In the genomic region with DNA sequence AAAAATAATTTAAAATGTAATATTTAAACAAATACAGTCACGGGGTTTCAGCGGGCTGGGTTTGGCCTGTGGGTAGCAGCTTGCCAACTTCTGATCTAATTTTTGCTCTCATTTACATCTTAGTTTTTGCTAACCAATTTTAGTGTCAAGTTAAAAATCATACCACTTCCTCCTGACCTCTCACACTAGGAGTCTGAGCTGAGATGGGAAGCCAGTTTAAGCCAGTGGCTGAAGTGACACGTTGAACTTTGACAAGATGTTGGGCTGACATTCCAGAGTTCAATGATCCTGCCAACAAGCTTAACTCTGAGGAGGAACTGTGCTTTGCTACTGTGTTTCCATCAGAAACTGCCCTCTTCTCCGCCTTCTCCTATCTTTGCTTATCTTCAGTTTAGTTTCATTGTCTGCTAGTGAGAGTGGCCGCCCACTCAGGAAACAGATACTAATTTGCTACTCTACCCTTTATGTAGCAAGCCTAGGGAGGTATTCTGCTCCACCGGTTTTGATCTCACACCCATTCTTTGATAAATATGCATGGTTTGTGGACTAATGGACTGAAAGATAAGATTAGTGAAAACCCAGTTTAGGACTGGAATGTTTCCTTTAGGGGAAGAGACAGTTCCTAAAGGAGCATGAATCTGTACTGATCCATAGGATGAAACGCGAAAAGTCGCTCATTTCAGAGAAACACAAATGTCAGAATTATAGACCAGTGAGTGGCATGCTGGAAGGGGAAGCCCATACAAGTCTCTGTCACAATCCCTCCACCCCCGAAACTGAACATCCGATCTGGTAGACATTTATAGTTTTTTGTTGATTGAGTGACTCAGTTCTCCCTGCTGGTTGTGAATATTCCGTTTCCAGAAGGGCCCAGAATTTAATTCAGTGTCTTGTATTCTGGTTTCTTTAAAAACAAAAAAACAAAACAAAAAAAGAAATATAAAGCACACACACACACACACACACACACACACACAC, we compare ENCODE assay signal across 8 mouse cellular contexts. TPM values are rescaled to one million over a fixed set of nuclear protein-coding genes. Genes with fewer than 3 reads are reported as not detected.
DNase-seq lines count a peak whose midpoint lies in the region; ATAC-seq and TF ChIP-seq lines count a peak whose summit lies in the region.

No protein-coding gene starts in this region.

- peak; percentile 58 to 67; a peak in 3 of 4 replicates for TF ChIP-seq EP300 in MEL (IDR thresholded peaks at IDR 0.05; ENCODE audit: low read depth in 1 of 2, low read length in 2 of 2)

- ATAC-seq in forebrain, embryonic 14.5 days: no peak
- no peak for ATAC-seq in lung, embryonic 16.5 days (ENCODE audit: low read depth)

- DNase-seq in 416B (ENCODE audit: low read depth) (peak; percentile 70), MEL (ENCODE audit: low read depth, low spot score) (peak; percentile 69)
- DNase-seq in forebrain, embryonic 14.5 days (ENCODE audit: low spot score): peak; percentile 23
- peak; percentile 88 for DNase-seq in kidney, adult 2 months
- DNase-seq in right cerebral cortex, postnatal 4 days: no peak
- no peak for DNase-seq in layer of hippocampus, adult 8-10 months (ENCODE audit: low spot score in 2 of 2)

- no peaks in the 10 kb centered on the region for H3K9me3 ChIP-seq in MEL (replicated peaks; ENCODE audit: insufficient read depth, low read length)
- H3K9me3 ChIP-seq in forebrain, embryonic 14.5 days (replicated peaks; ENCODE audit: control insufficient read depth, low read length): no peaks in the 10 kb centered on the region
- no peaks in the 10 kb centered on the region for H3K9me3 ChIP-seq in lung, embryonic 16.5 days (ENCODE audit: control insufficient read depth, low read length)

- H3K79me2 ChIP-seq in MEL (ENCODE audit: control insufficient read depth, insufficient read depth, low read length, poor library complexity): peaks cover 25% of the 10 kb centered on the region

- TF ChIP-seq POLR2A in MEL (IDR thresholded peaks at IDR 0.05; ENCODE audit: control insufficient read depth in 1 of 2, insufficient read depth in 1 of 2, low read depth in 1 of 2, low read length in 2 of 2, poor library complexity in 1 of 2): no peak
- no peak for TF ChIP-seq POLR2A in kidney, adult 2 months (IDR thresholded peaks at IDR 0.05; ENCODE audit: low read depth, low read length)
- no peak for TF ChIP-seq POLR2A in olfactory bulb, adult 2 months (IDR thresholded peaks at IDR 0.05; ENCODE audit: insufficient read depth, low read depth, low read length)

- peaks cover 0 to 11% of the 10 kb centered on the region in 2 experiments; a peak in 1 of 4 replicates for H3K4me1 ChIP-seq in MEL (ENCODE audit: control insufficient read depth in 1 of 2, insufficient read depth in 2 of 2, low read length in 2 of 2)
- peaks cover 18% of the 10 kb centered on the region for H3K4me1 ChIP-seq in forebrain, embryonic 14.5 days (ENCODE audit: control insufficient read depth, insufficient read depth, low read length)
- H3K4me1 ChIP-seq in kidney, adult 2 months (ENCODE audit: control insufficient read depth, insufficient read depth, low read length): peaks cover 14% of the 10 kb centered on the region; the same call in 1 of the 2 replicates
- peaks cover 18% of the 10 kb centered on the region for H3K4me1 ChIP-seq in lung, embryonic 16.5 days (replicated peaks; ENCODE audit: control insufficient read depth, insufficient read depth, low read length)
- H3K4me1 ChIP-seq in olfactory bulb, adult 2 months (ENCODE audit: control insufficient read depth, insufficient read depth, low read length): peaks cover 5% of the 10 kb centered on the region

- 44% methylated on average over 12 of the region's 12 CpGs for WGBS in forebrain, embryonic 14.5 days
- 19% methylated on average over 12 of the region's 12 CpGs for WGBS in kidney, adult 2 months
- 31% methylated on average over 12 of the region's 12 CpGs for WGBS in lung, embryonic 16.5 days
- WGBS in olfactory bulb, adult 2 months: 22% methylated on average over 12 of the region's 12 CpGs

- H3K4me3 ChIP-seq in MEL (ENCODE audit: control insufficient read depth in 1 of 2, insufficient read depth in 1 of 2, low read depth in 2 of 2, low read length in 2 of 2): peak overlapping the region; percentile 82 to 96
- peak overlapping the region; percentile 87 for H3K4me3 ChIP-seq in forebrain, embryonic 14.5 days (ENCODE audit: low read depth, low read length)
- H3K4me3 ChIP-seq in kidney, adult 2 months (ENCODE audit: insufficient read depth, low read depth, low read length): no peak overlapping the region; the same call in 1 of the 2 replicates
- peak overlapping the region; percentile 90 for H3K4me3 ChIP-seq in lung, embryonic 16.5 days (ENCODE audit: low read length)
- H3K4me3 ChIP-seq in olfactory bulb, adult 2 months (ENCODE audit: insufficient read depth, low read depth, low read length): no peak overlapping the region

- TF ChIP-seq RAD21 in MEL (IDR thresholded peaks at IDR 0.05; ENCODE audit: low read depth, low read length): no peak

- peak overlapping the region; percentile 82 for H3K27ac ChIP-seq in MEL (ENCODE audit: control insufficient read depth, low read depth, low read length)
- no peak overlapping the region for H3K27ac ChIP-seq in forebrain, embryonic 14.5 days (ENCODE audit: low read depth, low read length)
- H3K27ac ChIP-seq in kidney, adult 2 months (ENCODE audit: insufficient read depth, low read depth, low read length): peak overlapping the region; percentile 92
- H3K27ac ChIP-seq in lung, embryonic 16.5 days (ENCODE audit: low read length): peak overlapping the region; percentile 39
- peak overlapping the region; percentile 62; the same call in 1 of the 2 replicates for H3K27ac ChIP-seq in olfactory bulb, adult 2 months (ENCODE audit: insufficient read depth, low read depth, low read length)

- no peaks in the 10 kb centered on the region for H3K27me3 ChIP-seq in MEL (ENCODE audit: control insufficient read depth in 1 of 2, insufficient read depth in 2 of 2, low read length in 2 of 2)
- no peaks in the 10 kb centered on the region for H3K27me3 ChIP-seq in forebrain, embryonic 14.5 days (replicated peaks; ENCODE audit: control insufficient read depth, insufficient read depth, low read length)
- no peaks in the 10 kb centered on the region for H3K27me3 ChIP-seq in kidney, adult 2 months (replicated peaks; ENCODE audit: control insufficient read depth, insufficient read depth, low read length)
- no peaks in the 10 kb centered on the region for H3K27me3 ChIP-seq in lung, embryonic 16.5 days (ENCODE audit: control insufficient read depth, insufficient read depth, low read depth, low read length)

- TF ChIP-seq CTCF in MEL (IDR thresholded peaks at IDR 0.05 in 2 of 3, conservative IDR thresholded peaks at IDR 0.05 in 1 of 3; ENCODE audit: control insufficient read depth in 1 of 3, insufficient read depth in 1 of 3, low read depth in 2 of 3, low read length in 3 of 3, poor library complexity in 1 of 3, severe bottlenecking in 1 of 3): no peak
- no peak for TF ChIP-seq CTCF in kidney, adult 2 months (conservative IDR thresholded peaks at IDR 0.05; ENCODE audit: insufficient read depth, insufficient read length, low read depth, low read length)
- TF ChIP-seq CTCF in olfactory bulb, adult 2 months (IDR thresholded peaks at IDR 0.05; ENCODE audit: insufficient read depth, low read depth, low read length): no peak

- H3K4me2 ChIP-seq in forebrain, embryonic 14.5 days (ENCODE audit: low read length): peak overlapping the region; percentile 53
- H3K4me2 ChIP-seq in lung, embryonic 16.5 days (ENCODE audit: low read depth, low read length): peak overlapping the region; percentile 75

- peaks cover 0 to 14% of the 10 kb centered on the region in 2 experiments; a peak in 3 of 4 replicates for H3K36me3 ChIP-seq in MEL (ENCODE audit: control insufficient read depth in 1 of 2, insufficient read depth in 2 of 2, low read length in 2 of 2)
- H3K36me3 ChIP-seq in forebrain, embryonic 14.5 days (ENCODE audit: control insufficient read depth, insufficient read depth, low read length): no peaks in the 10 kb centered on the region
- no peaks in the 10 kb centered on the region for H3K36me3 ChIP-seq in kidney, adult 2 months (ENCODE audit: control insufficient read depth, insufficient read depth, low read length)
- no peaks in the 10 kb centered on the region for H3K36me3 ChIP-seq in lung, embryonic 16.5 days (ENCODE audit: control insufficient read depth, insufficient read depth, low read length)

- H3K9ac ChIP-seq in MEL (ENCODE audit: control insufficient read depth, low read depth, low read length, poor library complexity, severe bottlenecking): peak overlapping the region; percentile 92
- peak overlapping the region; percentile 88 for H3K9ac ChIP-seq in forebrain, embryonic 14.5 days (ENCODE audit: low read length)
- peak overlapping the region; percentile 92 for H3K9ac ChIP-seq in lung, embryonic 16.5 days (ENCODE audit: low read length)

TF ChIP-seq in MEL, 35 proteins besides CTCF, POLR2A, EP300 and RAD21 (continues in another document):
- TF ChIP-seq MXI1 (IDR thresholded peaks at IDR 0.05; ENCODE audit: low read depth, low read length) (peak; percentile 61; the same call in 1 of the 2 replicates), USF2 (IDR thresholded peaks at IDR 0.05; ENCODE audit: borderline replicate concordance in 1 of 2, insufficient read depth in 1 of 2, low read depth in 1 of 2, low read length in 2 of 2) (no peak), KAT2A (conservative IDR thresholded peaks at IDR 0.05; ENCODE audit: low read depth, low read length) (no peak), GATA1 (IDR thresholded peaks at IDR 0.05; ENCODE audit: low read depth, low read length) (peak; percentile 69)

RNA-seq across cellular contexts. Expression of a gene that starts 0.7 kb away (rescaled TPM):
- total RNA-seq in MEL (2012; rRNA removed): 15.1 and 22.2 TPM in 2 replicates
- polyA plus RNA-seq in MEL (2012; ENCODE audit: insufficient read depth in 1 of 2, insufficient read length in 2 of 2, low read depth in 1 of 2, low replicate concordance in 2 of 2, missing spikeins in 1 of 2): 10 to 100 TPM; 20.4 to 30.6 TPM
- 55.1 and 71.6 TPM in 2 replicates for polyA plus RNA-seq in forebrain, embryonic 14.5 days (2014; fragmentation: Nextera tagmentation; extraction: Ambion mirVana)
- 14.9 and 17.0 TPM in 2 replicates for polyA plus RNA-seq in kidney, adult 2 months (2012; rRNA removed)
- 38.9 and 41.6 TPM in 2 replicates for polyA plus RNA-seq in lung, embryonic 16.5 days (2015; fragmentation: Nextera tagmentation; extraction: Ambion mirVana)
- polyA plus RNA-seq in olfactory bulb, adult 2 months (2012; ENCODE audit: insufficient read depth, insufficient read length, low replicate concordance, missing spikeins): 64.5 TPM in 1 of 2 replicates, not detected in the other
- 10 to 100 TPM; 49.4 to 59.4 (median 52.6) TPM for total RNA-seq in layer of hippocampus, adult 8-10 months (2022)

RNA-seq across cellular contexts. Expression of a gene that starts 17.9 kb away (rescaled TPM):
- not detected in 2 replicates for total RNA-seq in MEL (2012; rRNA removed)
- not detected for polyA plus RNA-seq in MEL (2012; ENCODE audit: insufficient read depth in 1 of 2, insufficient read length in 2 of 2, low read depth in 1 of 2, low replicate concordance in 2 of 2, missing spikeins in 1 of 2)
- polyA plus RNA-seq in forebrain, embryonic 14.5 days (2014; fragmentation: Nextera tagmentation; extraction: Ambion mirVana): not detected in 2 replicates
- not detected in 2 replicates for polyA plus RNA-seq in kidney, adult 2 months (2012; rRNA removed)
- polyA plus RNA-seq in lung, embryonic 16.5 days (2015; fragmentation: Nextera tagmentation; extraction: Ambion mirVana): 0.25 and 0.62 TPM in 2 replicates
- polyA plus RNA-seq in olfactory bulb, adult 2 months (2012; ENCODE audit: insufficient read depth, insufficient read length, low replicate concordance, missing spikeins): not detected in 2 replicates
- not detected for total RNA-seq in layer of hippocampus, adult 8-10 months (2022)

Comparison
In these comparisons a context has a peak if more than half of its experiments do, and no peak if none do; other contexts are left out.
1. DNase-seq: peak in 416B (single experiment), MEL (single experiment), forebrain, embryonic 14.5 days (single experiment) and kidney, adult 2 months (single experiment); none in right cerebral cortex, postnatal 4 days (single experiment) and layer of hippocampus, adult 8-10 months (0 of 2).
2. H3K4me3 ChIP-seq: peak in MEL (2 of 2), forebrain, embryonic 14.5 days (single experiment) and lung, embryonic 16.5 days (single experiment); none in kidney, adult 2 months (single experiment) and olfactory bulb, adult 2 months (single experiment).
3. Peak in every context shown above with its lines, with median percentiles within 50 percentile points of each other: H3K9ac ChIP-seq.